Comparison of ENCODE assay signal across 22 mouse cellular contexts in genomic region chr19:55169236-55169729, GRCm38 (mm10). TPM values are rescaled to one million over a fixed set of nuclear protein-coding genes. Genes with fewer than 3 reads are reported as not detected.
"Had no signal": no experiment of that assay in that cellular context is flagged by ENCODE, and none has a peak within 500 bp of the region (broad histone marks: within the 10 kb centered on the region; RNA-seq: fewer than 3 reads in every experiment).

No protein-coding gene starts in this region.

RNA-seq across cellular contexts. Expression of gene Tectb, which starts 11.2 kb away (rescaled TPM):
- total RNA-seq: left cerebral cortex, postnatal 25 days; left cerebral cortex, postnatal 36 days; left cerebral cortex, postnatal 4 days; megakaryocyte progenitor cell, adult 5-6 weeks; megakaryocyte, adult 5-6 weeks; megakaryocyte-erythroid progenitor cell, adult 5-6 weeks; midbrain, postnatal 0 days; monocyte, adult 5-6 weeks had no signal
- polyA plus RNA-seq: limb, embryonic 10.5 days; limb, embryonic 11.5 days; limb, embryonic 12.5 days; limb, embryonic 13.5 days; limb, embryonic 14.5 days; limb, embryonic 15.5 days; liver, embryonic 11.5 days; liver, embryonic 13.5 days; lung, embryonic 14.5 days; macrophage; midbrain, embryonic 10.5 days; myocyte; neural tube, embryonic 11.5 days; neural tube, embryonic 12.5 days had no signal
